Mouse (Mus musculus) testis, postnatal 14 days (tissue): ENCODE measurements around the gene Olfr1087.
"Not testable (repeated sequence)": the region's sequence is repeated elsewhere in the genome, so short reads cannot be mapped to it uniquely, and the experiment has no call there.

Experiments used
- DNase-seq: peaks from one replicate; pipeline ENCODE4 v3.0.0; 2021; ENCODE audit warnings: low spot score

Olfr1087 gene

GRCm38 (mm10) chr2:86698295-86698694, at the start of gene Olfr1087:
Olfr1087 (minus strand) TSS chr2:86698395.
- DNase-seq, result no peak

DNA sequence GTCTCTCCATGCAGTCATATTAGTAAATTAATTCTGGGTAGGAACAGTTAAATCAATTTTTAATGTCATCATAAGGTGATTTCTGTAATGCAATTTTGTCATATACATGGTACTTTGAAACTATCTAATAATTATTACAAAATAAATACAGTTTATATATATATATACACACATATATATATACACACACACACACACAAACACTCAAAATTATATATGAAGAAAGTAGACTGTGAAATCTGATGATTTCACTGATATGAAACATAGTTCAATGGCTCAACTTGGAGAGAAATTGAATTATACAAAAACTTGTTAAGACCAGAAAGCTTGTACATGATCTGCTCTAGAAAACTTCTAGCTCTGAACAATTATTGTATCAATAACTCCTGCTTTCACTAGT, 35.4 kb upstream of the Olfr1087 start, which contains the start of gene Olfr1089:
Gene Olfr1089 (minus strand): TSS at position 101 of the 400 bp plus-strand sequence.
- DNase-seq, result no peak

DNA sequence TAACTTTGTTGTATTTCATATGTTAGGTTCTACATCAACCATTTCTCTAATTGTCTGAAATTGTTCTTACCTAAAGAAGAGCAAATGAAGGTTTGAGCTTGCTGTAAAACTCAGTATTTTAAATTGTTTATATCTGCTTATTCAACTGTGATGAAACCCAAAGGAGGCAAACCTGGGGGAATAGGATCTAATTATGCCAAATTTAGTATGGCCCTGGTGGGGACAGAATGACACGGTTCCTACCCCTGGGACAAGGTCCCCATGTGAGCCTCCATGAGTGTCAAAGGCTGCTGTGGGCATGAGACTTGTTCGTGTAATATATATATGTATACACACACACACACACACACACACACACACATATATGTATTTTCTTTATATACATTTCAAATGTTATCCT, 18.2 kb downstream of the Olfr1087 start, which contains the start of gene Olfr1086:
Gene Olfr1086 (minus strand): TSS at position 101 of the 400 bp plus-strand sequence.
- DNase-seq, result no peak

GRCm38 (mm10) chr2:86661919-86662318, 36.3 kb downstream of the Olfr1087 start, which contains the start of gene Olfr1085:
Olfr1085 (minus strand) TSS chr2:86662019.
- DNase-seq, result no peak

GRCm38 (mm10) chr2:86639625-86640024, 58.6 kb downstream of the Olfr1087 start, which contains the start of gene Olfr1084:
Olfr1084 (minus strand) TSS chr2:86639725.
- DNase-seq, result not testable (repeated sequence)
